ENCODE assay signal across 9 mouse cellular contexts in the genomic region with DNA sequence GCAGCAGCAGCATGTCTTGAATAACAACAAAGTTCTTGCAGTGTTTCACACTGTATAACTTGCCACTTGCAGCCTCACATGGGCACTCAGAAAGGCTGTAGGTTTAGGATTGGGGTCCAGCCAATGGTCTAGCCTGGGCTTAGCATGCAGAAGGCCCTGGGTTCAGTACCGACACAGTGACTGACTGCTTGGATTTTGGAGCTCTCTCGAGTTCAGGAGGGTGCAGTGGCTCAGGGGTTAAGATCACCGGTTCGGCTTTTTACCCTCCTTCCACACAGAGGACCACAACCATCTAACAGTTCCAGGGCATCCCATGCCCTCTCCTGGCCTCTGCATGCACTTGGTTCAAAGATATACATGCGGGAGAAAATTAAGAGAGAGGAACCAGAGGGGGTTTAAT. TPM values are rescaled to one million over a fixed set of nuclear protein-coding genes. Genes with fewer than 3 reads are reported as not detected.
DNase-seq lines count a peak whose midpoint lies in the region; ATAC-seq and TF ChIP-seq lines count a peak whose summit lies in the region.
"Had no signal": no experiment of that assay in that cellular context is flagged by ENCODE, and none has a peak within 500 bp of the region (broad histone marks: within the 10 kb centered on the region; RNA-seq: fewer than 3 reads in every experiment).

No protein-coding gene starts in this region.

- ATAC-seq in embryonic facial prominence, embryonic 15.5 days (ENCODE audit: insufficient number of reproducible peaks, low FRiP score, low TSS enrichment, low read depth): no peak
- ATAC-seq in intestine, embryonic 16.5 days: no peak
- ATAC-seq in neural tube, embryonic 14.5 days (ENCODE audit: low read depth): no peak

- H3K4me1 ChIP-seq in lung, adult 2 months (ENCODE audit: control insufficient read depth, insufficient read depth, low read length): peaks cover 6% of the 10 kb centered on the region
- H3K4me1 ChIP-seq in embryonic facial prominence, embryonic 15.5 days: peaks cover 24% of the 10 kb centered on the region
- H3K4me1 ChIP-seq in intestine, embryonic 16.5 days (ENCODE audit: control insufficient read depth, insufficient read depth, low read length): peaks cover 24% of the 10 kb centered on the region
- peaks cover 19% of the 10 kb centered on the region for H3K4me1 ChIP-seq in neural tube, embryonic 14.5 days (ENCODE audit: control insufficient read depth, insufficient read depth, low read length)

- H3K36me3 ChIP-seq in embryonic facial prominence, embryonic 15.5 days: peaks cover 7% of the 10 kb centered on the region; the same call in 1 of the 2 replicates
- peaks cover 3% of the 10 kb centered on the region; the same call in 1 of the 2 replicates for H3K36me3 ChIP-seq in intestine, embryonic 16.5 days (ENCODE audit: control insufficient read depth, insufficient read depth, low read length)
- peaks cover 2% of the 10 kb centered on the region for H3K36me3 ChIP-seq in neural tube, embryonic 14.5 days (ENCODE audit: control insufficient read depth, insufficient read depth, low read length)

- peak overlapping the region; percentile 83 for H3K4me2 ChIP-seq in embryonic facial prominence, embryonic 15.5 days (replicated peaks)
- peak overlapping the region; percentile 96 for H3K4me2 ChIP-seq in intestine, embryonic 16.5 days (ENCODE audit: low read depth, low read length)
- H3K4me2 ChIP-seq in neural tube, embryonic 14.5 days (ENCODE audit: low read depth, low read length): peak overlapping the region; percentile 76

- no peak for TF ChIP-seq POLR2A in lung, adult 2 months (IDR thresholded peaks at IDR 0.05; ENCODE audit: borderline replicate concordance, extremely low read depth, low read depth, low read length)

- peak overlapping the region; percentile 97 for H3K27ac ChIP-seq in embryonic facial prominence, embryonic 15.5 days (replicated peaks)
- H3K27ac ChIP-seq in intestine, embryonic 16.5 days (ENCODE audit: low read length): peak overlapping the region; percentile 99
- peak overlapping the region; percentile 98 for H3K27ac ChIP-seq in neural tube, embryonic 14.5 days (ENCODE audit: low read depth, low read length)

- no peaks in the 10 kb centered on the region for H3K9me3 ChIP-seq in embryonic facial prominence, embryonic 15.5 days (replicated peaks)
- no peaks in the 10 kb centered on the region for H3K9me3 ChIP-seq in intestine, embryonic 16.5 days (ENCODE audit: control insufficient read depth, low read length)
- H3K9me3 ChIP-seq in neural tube, embryonic 14.5 days (ENCODE audit: control insufficient read depth, low read length): no peaks in the 10 kb centered on the region

- 27% methylated on average over 5 of the region's 5 CpGs for WGBS in lung, adult 2 months
- WGBS in embryonic facial prominence, embryonic 15.5 days: 16% methylated on average over 5 of the region's 5 CpGs
- 24% methylated on average over 5 of the region's 5 CpGs for WGBS in intestine, embryonic 16.5 days
- WGBS in neural tube, embryonic 14.5 days: 22% methylated on average over 5 of the region's 5 CpGs

- no peak for DNase-seq in lung, adult 2 months
- DNase-seq in lung, postnatal 10 days: no peak
- no peak for DNase-seq in urinary bladder, adult 2 months (ENCODE audit: low spot score)
- no peak for DNase-seq in right cerebral cortex, postnatal 14 days
- no peak for DNase-seq in cerebellum, postnatal 36 days
- DNase-seq: adrenal gland, postnatal 10 days had no signal

- TF ChIP-seq CTCF in lung, adult 2 months (IDR thresholded peaks at IDR 0.05; ENCODE audit: insufficient read depth, low read length): no peak

- no peaks in the 10 kb centered on the region for H3K27me3 ChIP-seq in embryonic facial prominence, embryonic 15.5 days
- H3K27me3 ChIP-seq in intestine, embryonic 16.5 days (replicated peaks; ENCODE audit: control insufficient read depth, insufficient read depth, low read length): no peaks in the 10 kb centered on the region
- H3K27me3 ChIP-seq in neural tube, embryonic 14.5 days (ENCODE audit: control insufficient read depth, insufficient read depth, low read length): no peaks in the 10 kb centered on the region

- peak overlapping the region; percentile 60 for H3K4me3 ChIP-seq in lung, adult 2 months (replicated peaks; ENCODE audit: extremely low read depth, low read depth, low read length)
- peak overlapping the region; percentile 88 for H3K4me3 ChIP-seq in embryonic facial prominence, embryonic 15.5 days (replicated peaks)
- peak overlapping the region; percentile 87 for H3K4me3 ChIP-seq in intestine, embryonic 16.5 days (ENCODE audit: low read length)
- H3K4me3 ChIP-seq in neural tube, embryonic 14.5 days (ENCODE audit: low read depth, low read length): peak overlapping the region; percentile 79

- peak overlapping the region; percentile 97 for H3K9ac ChIP-seq in embryonic facial prominence, embryonic 15.5 days
- H3K9ac ChIP-seq in intestine, embryonic 16.5 days (ENCODE audit: low read depth, low read length): peak overlapping the region; percentile 97
- peak overlapping the region; percentile 94 for H3K9ac ChIP-seq in neural tube, embryonic 14.5 days (replicated peaks; ENCODE audit: low read depth, low read length)

RNA-seq across cellular contexts. Expression of a gene that starts 1.0 kb away (rescaled TPM):
- 140 TPM in 2 replicates for polyA plus RNA-seq in lung, adult 2 months (2012; rRNA removed)
- polyA plus RNA-seq in embryonic facial prominence, embryonic 15.5 days (2015; fragmentation: Nextera tagmentation; extraction: Ambion mirVana): 220 and 229 TPM in 2 replicates
- polyA plus RNA-seq in intestine, embryonic 16.5 days (2015; fragmentation: Nextera tagmentation; extraction: Ambion mirVana): 244 and 252 TPM in 2 replicates
- 239 and 259 TPM in 2 replicates for polyA plus RNA-seq in neural tube, embryonic 14.5 days (2014; fragmentation: Nextera tagmentation; extraction: Ambion mirVana)
- 41.7 and 60.4 TPM in 2 replicates for polyA plus RNA-seq in urinary bladder, adult 2 months (2012; rRNA removed)

RNA-seq across cellular contexts. Expression of a gene that starts 6.4 kb away (rescaled TPM):
- 4.8 and 5.4 TPM in 2 replicates for polyA plus RNA-seq in lung, adult 2 months (2012; rRNA removed)
- polyA plus RNA-seq in embryonic facial prominence, embryonic 15.5 days (2015; fragmentation: Nextera tagmentation; extraction: Ambion mirVana): 3.1 and 4.7 TPM in 2 replicates
- 3.0 and 3.5 TPM in 2 replicates for polyA plus RNA-seq in intestine, embryonic 16.5 days (2015; fragmentation: Nextera tagmentation; extraction: Ambion mirVana)
- 7.5 and 9.3 TPM in 2 replicates for polyA plus RNA-seq in neural tube, embryonic 14.5 days (2014; fragmentation: Nextera tagmentation; extraction: Ambion mirVana)
- polyA plus RNA-seq in urinary bladder, adult 2 months (2012; rRNA removed): 3.1 and 3.7 TPM in 2 replicates

RNA-seq across cellular contexts. Expression of a gene that starts 19.8 kb away (rescaled TPM):
- 172 and 200 TPM in 2 replicates for polyA plus RNA-seq in lung, adult 2 months (2012; rRNA removed)
- 94.6 and 98.9 TPM in 2 replicates for polyA plus RNA-seq in embryonic facial prominence, embryonic 15.5 days (2015; fragmentation: Nextera tagmentation; extraction: Ambion mirVana)
- polyA plus RNA-seq in intestine, embryonic 16.5 days (2015; fragmentation: Nextera tagmentation; extraction: Ambion mirVana): 68.0 and 70.5 TPM in 2 replicates
- polyA plus RNA-seq in neural tube, embryonic 14.5 days (2014; fragmentation: Nextera tagmentation; extraction: Ambion mirVana): 71.9 and 78.5 TPM in 2 replicates
- 124 and 144 TPM in 2 replicates for polyA plus RNA-seq in urinary bladder, adult 2 months (2012; rRNA removed)

RNA-seq across cellular contexts. Expression of a gene that starts 22.3 kb away (rescaled TPM):
- 73.5 and 101 TPM in 2 replicates for polyA plus RNA-seq in lung, adult 2 months (2012; rRNA removed)
- 51.1 and 55.7 TPM in 2 replicates for polyA plus RNA-seq in embryonic facial prominence, embryonic 15.5 days (2015; fragmentation: Nextera tagmentation; extraction: Ambion mirVana)
- polyA plus RNA-seq in intestine, embryonic 16.5 days (2015; fragmentation: Nextera tagmentation; extraction: Ambion mirVana): 21.0 and 24.3 TPM in 2 replicates
- 61.0 and 70.0 TPM in 2 replicates for polyA plus RNA-seq in neural tube, embryonic 14.5 days (2014; fragmentation: Nextera tagmentation; extraction: Ambion mirVana)
- 57.3 and 63.8 TPM in 2 replicates for polyA plus RNA-seq in urinary bladder, adult 2 months (2012; rRNA removed)

RNA-seq across cellular contexts. Expression of a gene that starts 24.6 kb away (rescaled TPM):
- 0.09 TPM in 1 of 2 replicates, not detected in the other for polyA plus RNA-seq in lung, adult 2 months (2012; rRNA removed)
- 0.13 and 0.18 TPM in 2 replicates for polyA plus RNA-seq in embryonic facial prominence, embryonic 15.5 days (2015; fragmentation: Nextera tagmentation; extraction: Ambion mirVana)
- polyA plus RNA-seq in intestine, embryonic 16.5 days (2015; fragmentation: Nextera tagmentation; extraction: Ambion mirVana): 0.06 TPM in 1 of 2 replicates, not detected in the other
- not detected in 2 replicates for polyA plus RNA-seq in neural tube, embryonic 14.5 days (2014; fragmentation: Nextera tagmentation; extraction: Ambion mirVana)
- polyA plus RNA-seq in urinary bladder, adult 2 months (2012; rRNA removed): 0.01 and 0.04 TPM in 2 replicates
